In the genomic region with DNA sequence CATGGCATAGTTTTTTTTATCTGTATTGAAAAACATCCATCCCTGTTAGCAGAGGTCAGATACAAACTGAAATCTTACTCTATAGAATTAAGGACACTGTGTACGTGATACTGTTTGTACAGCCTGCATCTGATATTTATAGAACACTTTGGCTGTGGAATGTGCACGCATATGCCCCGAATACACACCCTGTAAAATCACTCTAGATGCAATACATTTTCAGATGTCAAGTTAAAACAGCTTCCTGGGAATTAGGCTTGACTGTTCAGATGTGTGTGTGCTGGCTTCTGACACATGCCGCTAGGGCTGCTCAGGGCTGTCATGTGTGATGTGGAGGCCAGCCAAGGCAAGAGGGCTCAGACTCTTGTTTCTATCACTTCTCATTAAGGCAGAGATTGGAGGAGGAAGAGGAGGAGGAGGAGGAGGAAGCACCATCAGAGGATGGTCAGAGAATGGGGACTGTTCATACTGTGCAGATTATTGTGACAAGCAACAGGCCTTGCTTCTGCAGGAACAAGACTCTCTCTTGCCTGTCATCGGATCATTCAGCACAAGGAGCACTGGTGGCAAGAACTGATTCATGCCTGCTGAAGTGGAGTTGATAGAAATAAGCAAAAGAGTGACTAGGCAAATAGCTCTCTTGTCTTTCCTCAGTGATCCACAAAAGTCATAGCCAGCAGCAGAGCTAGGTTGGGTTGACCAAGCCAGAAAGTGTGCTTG, we compare ENCODE assay signal across 16 mouse cellular contexts.
A peak's percentile ranks its signal among the peaks of the same experiment; 100 is the strongest.
DNase-seq lines count a peak whose midpoint lies in the region; ATAC-seq and TF ChIP-seq lines count a peak whose summit lies in the region.
"Had no signal": no experiment of that assay in that cellular context is flagged by ENCODE, and none has a peak within 500 bp of the region (broad histone marks: within the 10 kb centered on the region; RNA-seq: fewer than 3 reads in every experiment).

No protein-coding gene starts in this region.

- no peak overlapping the region for H3K4me2 ChIP-seq in kidney, postnatal 0 days (ENCODE audit: low read length)
- H3K4me2 ChIP-seq: embryonic facial prominence, embryonic 12.5 days; forebrain, embryonic 15.5 days; midbrain, embryonic 15.5 days; neural tube, embryonic 12.5 days had no signal

- no peak for TF ChIP-seq CTCF in kidney, postnatal 0 days (IDR thresholded peaks at IDR 0.05; ENCODE audit: low read depth)

- 0 out of 2 replicates have a peak, but pooled peaks cover 3% of the 10 kb centered on the region for H3K4me1 ChIP-seq in kidney, postnatal 0 days (replicated peaks; ENCODE audit: insufficient read depth, low read length)
- H3K4me1 ChIP-seq: forebrain, embryonic 15.5 days; midbrain, embryonic 15.5 days; neural tube, embryonic 12.5 days had no signal

- no peaks in the 10 kb centered on the region for H3K36me3 ChIP-seq in kidney, postnatal 0 days (ENCODE audit: insufficient read depth, low read length)
- H3K36me3 ChIP-seq: embryonic facial prominence, embryonic 12.5 days; forebrain, embryonic 15.5 days; midbrain, embryonic 15.5 days; neural tube, embryonic 12.5 days had no signal

- H3K9ac ChIP-seq in kidney, postnatal 0 days (ENCODE audit: low read depth, low read length): no peak overlapping the region
- H3K9ac ChIP-seq: embryonic facial prominence, embryonic 12.5 days; forebrain, embryonic 15.5 days; midbrain, embryonic 15.5 days; neural tube, embryonic 12.5 days had no signal

- peak; percentile 72 for DNase-seq in heart, adult 11 months
- no peak for DNase-seq in heart, postnatal 36 days
- DNase-seq in kidney, postnatal 0 days (ENCODE audit: low spot score): no peak
- DNase-seq in kidney, postnatal 14 days: no peak
- DNase-seq in urinary bladder, postnatal 4 days (ENCODE audit: low spot score in 2 of 2): peak; percentile 11 to 25
- no peak for DNase-seq in urinary bladder, postnatal 14 days (ENCODE audit: low spot score)
- no peak for DNase-seq in left cerebral cortex, postnatal 14 days (ENCODE audit: low spot score in 2 of 2)
- DNase-seq: adrenal gland, postnatal 10 days; cerebellum, postnatal 14 days; layer of hippocampus, adult 9-11 months had no signal

- no peaks in the 10 kb centered on the region for H3K9me3 ChIP-seq in kidney, postnatal 0 days (replicated peaks; ENCODE audit: low read length)
- H3K9me3 ChIP-seq: embryonic facial prominence, embryonic 12.5 days; forebrain, embryonic 15.5 days; midbrain, embryonic 15.5 days; neural tube, embryonic 12.5 days had no signal

- no peak overlapping the region for H3K4me3 ChIP-seq in kidney, postnatal 0 days (replicated peaks; ENCODE audit: low read depth, low read length)
- H3K4me3 ChIP-seq: embryonic facial prominence, embryonic 12.5 days; forebrain, embryonic 15.5 days; midbrain, embryonic 15.5 days; neural tube, embryonic 12.5 days had no signal

- H3K27ac ChIP-seq in kidney, postnatal 0 days: 0 out of 2 replicates have a peak overlapping the region, but pooled peaks have one; percentile 1
- H3K27ac ChIP-seq: embryonic facial prominence, embryonic 12.5 days; forebrain, embryonic 15.5 days; macrophage; midbrain, embryonic 15.5 days; neural tube, embryonic 12.5 days had no signal

- 56% methylated on average over 5 of the region's 5 CpGs for WGBS in kidney, postnatal 0 days

- intact Hi-C loops in heart, postnatal 36 days (cut with DNase I): no loop called here
- intact Hi-C loops in left cerebral cortex, postnatal 14 days (cut with DNase I): no loop called here

- ATAC-seq in kidney, postnatal 0 days (replicated peaks; ENCODE audit: low FRiP score, low read depth): no peak
- ATAC-seq in monocyte, adult 5-6 weeks (replicated peaks; ENCODE audit: insufficient number of reproducible peaks, low FRiP score, low TSS enrichment, poor library complexity, severe bottlenecking): no peak
- ATAC-seq: forebrain, embryonic 15.5 days; midbrain, embryonic 15.5 days had no signal

- no peaks in the 10 kb centered on the region for H3K27me3 ChIP-seq in kidney, postnatal 0 days (ENCODE audit: insufficient read depth, low read length)
- H3K27me3 ChIP-seq: embryonic facial prominence, embryonic 12.5 days; forebrain, embryonic 15.5 days; midbrain, embryonic 15.5 days; neural tube, embryonic 12.5 days had no signal

Comparison
In these comparisons a context has a peak if more than half of its experiments do, and no peak if none do; other contexts are left out.
1. DNase-seq: peak in heart, adult 11 months (single experiment) and urinary bladder, postnatal 4 days (2 of 2); none in heart, postnatal 36 days (0 of 2), kidney, postnatal 0 days (single experiment), kidney, postnatal 14 days (single experiment), urinary bladder, postnatal 14 days (single experiment) and left cerebral cortex, postnatal 14 days (0 of 2).